ENCODE assay signal across 17 mouse cellular contexts in the genomic region with DNA sequence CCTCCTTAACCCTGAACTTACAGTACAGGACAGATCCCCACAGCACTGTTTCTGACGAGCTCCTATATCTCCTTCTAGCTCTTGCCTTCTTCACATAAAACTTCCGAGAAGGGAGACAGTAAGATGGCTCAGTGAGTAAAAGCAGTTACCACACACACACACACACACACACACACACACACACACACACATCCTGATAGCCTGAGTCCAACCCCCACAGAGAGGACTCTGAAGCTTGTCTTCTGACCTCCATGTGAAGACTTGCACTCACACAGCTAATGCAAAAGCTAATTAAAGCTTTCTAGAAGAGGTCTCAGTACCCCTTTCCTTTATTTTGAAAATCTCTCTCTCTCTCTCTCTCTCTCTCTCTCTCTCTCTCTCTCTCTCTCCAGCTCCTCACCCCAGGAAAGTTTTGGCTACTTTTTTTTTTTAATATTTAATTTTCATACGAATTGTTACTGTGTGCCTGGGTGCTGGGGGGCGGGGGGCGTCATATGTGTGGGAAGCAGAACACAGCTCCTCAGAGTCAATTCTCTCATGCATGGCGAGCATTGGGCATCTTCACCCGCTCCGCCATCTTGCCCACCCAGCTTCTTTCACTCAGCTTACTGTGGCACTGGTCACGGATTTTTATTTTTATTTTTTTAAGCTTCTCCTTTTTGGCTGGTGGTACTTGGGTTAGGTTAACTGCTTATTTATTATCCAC. TPM values are rescaled to one million over a fixed set of nuclear protein-coding genes. Genes with fewer than 3 reads are reported as not detected.
A peak's percentile ranks its signal among the peaks of the same experiment; 100 is the strongest.
DNase-seq lines count a peak whose midpoint lies in the region; ATAC-seq and TF ChIP-seq lines count a peak whose summit lies in the region.
"Had no signal": no experiment of that assay in that cellular context is flagged by ENCODE, and none has a peak within 500 bp of the region (broad histone marks: within the 10 kb centered on the region; RNA-seq: fewer than 3 reads in every experiment).

No protein-coding gene starts in this region.

- no peak for ATAC-seq in lung, embryonic 15.5 days (ENCODE audit: borderline replicate concordance, extremely low read depth, low FRiP score, low TSS enrichment)
- ATAC-seq in forebrain, embryonic 12.5 days (ENCODE audit: low FRiP score), result no peak
- peak; percentile 55 for ATAC-seq in hindbrain, postnatal 0 days
- ATAC-seq: liver, postnatal 0 days had no signal

- no peaks in the 10 kb centered on the region for H3K36me3 ChIP-seq in lung, embryonic 15.5 days
- no peaks in the 10 kb centered on the region for H3K36me3 ChIP-seq in forebrain, embryonic 12.5 days (replicated peaks)
- H3K36me3 ChIP-seq in hindbrain, postnatal 0 days (ENCODE audit: insufficient read depth, low read length), result no peaks in the 10 kb centered on the region
- H3K36me3 ChIP-seq: heart, embryonic 12.5 days; kidney, embryonic 15.5 days; limb, embryonic 15.5 days had no signal

- WGBS in lung, embryonic 15.5 days, result 61% methylated on average over 9 of the region's 9 CpGs
- WGBS in forebrain, embryonic 12.5 days, result 80% methylated on average over 9 of the region's 9 CpGs
- 50% methylated on average over 9 of the region's 9 CpGs for WGBS in hindbrain, postnatal 0 days

- peak; percentile 54 to 59 for DNase-seq in cerebellum, postnatal 10 days
- DNase-seq in cerebellum, adult 11 months, result no peak
- no peak for DNase-seq in lung, postnatal 25 days (ENCODE audit: low spot score)
- DNase-seq in hindbrain, postnatal 0 days (ENCODE audit: low spot score), result no peak
- DNase-seq in ovary, postnatal 14 days (ENCODE audit: low spot score), result no peak
- DNase-seq in layer of hippocampus, postnatal 10 days (ENCODE audit: low spot score in 2 of 2), result no peak
- DNase-seq: adrenal gland, postnatal 25 days; gastrocnemius, postnatal 36 days; liver, postnatal 0 days; right cerebral cortex, postnatal 25 days had no signal

- 0 out of 2 replicates have a peak, but pooled peaks cover 3% of the 10 kb centered on the region for H3K27me3 ChIP-seq in lung, embryonic 15.5 days
- H3K27me3 ChIP-seq in forebrain, embryonic 12.5 days, result peaks cover 9% of the 10 kb centered on the region; the same call in 1 of the 2 replicates
- no peaks in the 10 kb centered on the region for H3K27me3 ChIP-seq in hindbrain, postnatal 0 days (ENCODE audit: insufficient read depth, low read length)
- H3K27me3 ChIP-seq: heart, embryonic 12.5 days; kidney, embryonic 15.5 days; limb, embryonic 15.5 days had no signal

- no peak for TF ChIP-seq CTCF in hindbrain, postnatal 0 days (IDR thresholded peaks at IDR 0.05; ENCODE audit: low read depth)

- H3K4me3 ChIP-seq in lung, embryonic 15.5 days, result no peak overlapping the region
- H3K4me3 ChIP-seq in forebrain, embryonic 12.5 days (replicated peaks), result no peak overlapping the region
- no peak overlapping the region for H3K4me3 ChIP-seq in hindbrain, postnatal 0 days (ENCODE audit: low read length)
- H3K4me3 ChIP-seq: heart, embryonic 12.5 days; kidney, embryonic 15.5 days; layer of hippocampus, adult 2 months; limb, embryonic 15.5 days had no signal

- H3K4me1 ChIP-seq in lung, embryonic 15.5 days, result peaks cover 12% of the 10 kb centered on the region; the same call in 1 of the 2 replicates
- H3K4me1 ChIP-seq in forebrain, embryonic 12.5 days, result peaks cover 26% of the 10 kb centered on the region
- peaks cover 8% of the 10 kb centered on the region; the same call in 1 of the 2 replicates for H3K4me1 ChIP-seq in hindbrain, postnatal 0 days (ENCODE audit: insufficient read depth, low read length)
- H3K4me1 ChIP-seq: heart, embryonic 12.5 days had no signal

- no peak overlapping the region for H3K9ac ChIP-seq in lung, embryonic 15.5 days
- no peak overlapping the region for H3K9ac ChIP-seq in forebrain, embryonic 12.5 days
- H3K9ac ChIP-seq in hindbrain, postnatal 0 days (replicated peaks; ENCODE audit: low read length), result no peak overlapping the region
- H3K9ac ChIP-seq: heart, embryonic 12.5 days; kidney, embryonic 15.5 days; limb, embryonic 15.5 days; liver, postnatal 0 days had no signal

- H3K4me2 ChIP-seq in lung, embryonic 15.5 days, result no peak overlapping the region; the same call in 1 of the 2 replicates
- no peak overlapping the region for H3K4me2 ChIP-seq in forebrain, embryonic 12.5 days
- peak overlapping the region; percentile 28 for H3K4me2 ChIP-seq in hindbrain, postnatal 0 days (ENCODE audit: low read depth, low read length)
- H3K4me2 ChIP-seq: heart, embryonic 12.5 days; kidney, embryonic 15.5 days; limb, embryonic 15.5 days had no signal

- peak overlapping the region; percentile 75 for H3K27ac ChIP-seq in lung, embryonic 15.5 days
- H3K27ac ChIP-seq in forebrain, embryonic 12.5 days, result peak overlapping the region; percentile 68
- peak overlapping the region; percentile 59 for H3K27ac ChIP-seq in hindbrain, postnatal 0 days
- H3K27ac ChIP-seq: kidney, embryonic 15.5 days; limb, embryonic 15.5 days had no signal

- no peaks in the 10 kb centered on the region for H3K9me3 ChIP-seq in lung, embryonic 15.5 days
- no peaks in the 10 kb centered on the region for H3K9me3 ChIP-seq in forebrain, embryonic 12.5 days
- no peaks in the 10 kb centered on the region for H3K9me3 ChIP-seq in hindbrain, postnatal 0 days (ENCODE audit: low read length)
- H3K9me3 ChIP-seq: heart, embryonic 12.5 days; kidney, embryonic 15.5 days; limb, embryonic 15.5 days had no signal

RNA-seq across cellular contexts. Expression of gene Wdr66, which starts 24.9 kb away (rescaled TPM):
- polyA plus RNA-seq in lung, embryonic 15.5 days (2015; fragmentation: Nextera tagmentation; extraction: Ambion mirVana), result 0.84 and 1.00 TPM in 2 replicates
- polyA plus RNA-seq in forebrain, embryonic 12.5 days (2016; fragmentation: Nextera tagmentation; extraction: Ambion mirVana), result 1.3 and 2.3 TPM in 2 replicates
- total RNA-seq in hindbrain, postnatal 0 days (2014; rRNA removed), result 2.4 and 2.8 TPM in 2 replicates
- polyA plus RNA-seq in hindbrain, postnatal 0 days (2015; fragmentation: Nextera tagmentation; extraction: Ambion mirVana), result 0.69 and 1.4 TPM in 2 replicates
- 1 to 10 TPM; 5.4 to 7.3 TPM for total RNA-seq in layer of hippocampus, postnatal 10 days (2021)
- total RNA-seq: hematopoietic stem cell, adult 5-6 weeks had no signal

Comparison
In these comparisons a context has a peak if more than half of its experiments do, and no peak if none do; other contexts are left out.
1. DNase-seq: peak in cerebellum, postnatal 10 days (2 of 2); none in cerebellum, adult 11 months (single experiment), lung, postnatal 25 days (single experiment), hindbrain, postnatal 0 days (single experiment), ovary, postnatal 14 days (single experiment) and layer of hippocampus, postnatal 10 days (0 of 2).
2. Peak in every context shown above with its lines, with median percentiles within 50 percentile points of each other: H3K27ac ChIP-seq.